Mouse (Mus musculus) intestine, embryonic 14.5 days (tissue): Measurements from ENCODE around the gene Tgfb3. TPM values are rescaled to one million over a fixed set of nuclear protein-coding genes. Genes with fewer than 3 reads are reported as not detected.

Source experiments
- ATAC-seq: fragments of 200-750 bp; cut with Nextera tagmentation; replicated peaks from 2 replicates; pipeline ENCODE4 v1.8.0; 2017; ENCODE audit warnings: low read depth, moderate number of reproducible peaks, moderate TSS enrichment, moderate library complexity; ENCODE audit not compliant: low FRiP score, low TSS enrichment
- DNase-seq: peaks from one replicate; pipeline ENCODE4 v3.0.0-alpha.2; 2018; ENCODE audit warnings: low spot score
- H3K27ac ChIP-seq: fragments of 300-500 bp; sonication (generic); 2 replicates; pipeline ENCODE4 v1.5.1; 2014; ENCODE audit warnings: low read depth, mild to moderate bottlenecking, control low read depth
- H3K27me3 ChIP-seq: fragments of 300-500 bp; sonication (generic); replicated peaks from 2 replicates; pipeline ENCODE4 v1.6.1; 2014; ENCODE audit warnings: low read length, control low read depth; ENCODE audit not compliant: control insufficient read depth, insufficient read depth
- H3K36me3 ChIP-seq: fragments of 300-500 bp; sonication (generic); 2 replicates; pipeline ENCODE4 v1.6.1; 2014; ENCODE audit warnings: low read length, control low read depth; ENCODE audit not compliant: control insufficient read depth, insufficient read depth
- H3K4me1 ChIP-seq: fragments of 300-500 bp; sonication (generic); replicated peaks from 2 replicates; pipeline ENCODE4 v1.6.1; 2014; ENCODE audit warnings: low read length, control low read depth, mixed read lengths; ENCODE audit not compliant: control insufficient read depth, insufficient read depth
- H3K4me2 ChIP-seq: fragments of 300-500 bp; sonication (generic); 2 replicates; pipeline ENCODE4 v1.6.1; 2014; ENCODE audit warnings: low read length
- H3K4me3 ChIP-seq: fragments of 300-500 bp; sonication (generic); 2 replicates; pipeline ENCODE4 v1.5.1; 2014; ENCODE audit warnings: low read depth, low read length, control low read depth, mixed read lengths
- H3K9ac ChIP-seq: fragments of 300-500 bp; sonication (generic); 2 replicates; pipeline ENCODE4 v1.6.1; 2014; ENCODE audit warnings: mild to moderate bottlenecking, low read length
- H3K9me3 ChIP-seq: fragments of 300-500 bp; sonication (generic); 2 replicates; pipeline ENCODE4 v1.6.1; 2016; ENCODE audit warnings: low read length, control low read depth; ENCODE audit not compliant: control insufficient read depth
- WGBS: fragments of 180-500 bp; shearing (Covaris S2); extraction: QIAGEN DNeasy Blood & Tissue Kit; methylation state at CpG from one replicate; pipeline ENCODE4 v1.1.7; 2014; 5-methylcytosine and 5-hydroxymethylcytosine counted together
- polyA plus RNA-seq: library from polyadenylated mRNA; unstranded; fragments of >200 nt; fragmentation: Nextera tagmentation; extraction: Ambion mirVana; gene quantifications from 2 replicates; pipeline ENCODE4 v1.2.1, GENCODE M21; 2014

Gene Tgfb3
- polyA plus RNA-seq, 1 experiment from 2014 or later = 22.1 TPM

GRCm38 (mm10) chr12:86022282-86022984 lies 56.4 kb downstream of the Tgfb3 start:
- H3K9me3 ChIP-seq = no peaks in the 10 kb centered on the region
- WGBS = 44% methylated on average over 9 of the region's 9 CpGs
- no peaks in the 10 kb centered on the region for H3K27me3 ChIP-seq
- H3K4me1 ChIP-seq = peaks cover 21% of the 10 kb centered on the region
- no peak overlapping the region for H3K4me3 ChIP-seq
- no peak overlapping the region for H3K4me2 ChIP-seq
- H3K27ac ChIP-seq = peak overlapping the region; percentile 62
- DNase-seq (no peak), ATAC-seq (no peak)
- no peaks in the 10 kb centered on the region for H3K36me3 ChIP-seq
- no peak overlapping the region for H3K9ac ChIP-seq

GRCm38 (mm10) chr12:86021583-86021982 lies 57.3 kb downstream of the Tgfb3 start:
- 58% methylated on average over 6 of the region's 6 CpGs for WGBS
- Histone ChIP-seq H3K27ac (no peak overlapping the region), H3K9ac (no peak overlapping the region), H3K36me3 (no peaks in the 10 kb centered on the region), H3K4me2 (no peak overlapping the region), H3K4me3 (no peak overlapping the region), H3K4me1 (peaks cover 21% of the 10 kb centered on the region), H3K9me3 (no peaks in the 10 kb centered on the region), H3K27me3 (no peaks in the 10 kb centered on the region)
- ATAC-seq (no peak), DNase-seq (no peak)

DNA sequence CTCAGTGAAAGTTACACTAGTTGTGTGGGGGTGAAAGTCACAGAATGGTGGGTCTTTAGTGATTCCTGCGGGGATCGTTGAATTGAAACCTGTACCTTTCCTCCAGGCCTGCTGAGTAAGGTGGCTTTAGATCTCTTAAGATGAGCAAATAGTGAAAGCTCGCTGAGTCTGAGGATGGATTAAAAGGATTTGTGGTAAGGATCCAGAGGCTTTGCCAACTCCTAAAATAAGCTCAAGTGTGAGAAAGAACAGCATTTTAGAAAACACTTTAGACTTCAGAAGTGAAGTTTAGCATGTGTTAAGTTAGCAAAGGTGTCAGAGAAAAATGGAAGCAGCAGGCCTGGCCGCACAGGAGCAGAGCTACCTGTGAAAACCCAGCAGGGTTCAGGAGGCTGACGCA lies 61.5 kb downstream of the Tgfb3 start:
- H3K9ac ChIP-seq = no peak overlapping the region
- peaks cover 5% of the 10 kb centered on the region; the same call in 1 of the 2 replicates for H3K4me1 ChIP-seq
- ATAC-seq (no peak), DNase-seq (no peak)
- no peak overlapping the region for H3K4me2 ChIP-seq
- no peaks in the 10 kb centered on the region for H3K27me3 ChIP-seq
- WGBS = 69% methylated on average over 5 of the region's 5 CpGs
- H3K9me3 ChIP-seq = no peaks in the 10 kb centered on the region
- no peak overlapping the region for H3K27ac ChIP-seq
- H3K36me3 ChIP-seq = no peaks in the 10 kb centered on the region
- no peak overlapping the region for H3K4me3 ChIP-seq

- DNase-seq (no peak), ATAC-seq (no peak)
- Histone ChIP-seq H3K36me3 (no peaks in the 10 kb centered on the region), H3K27me3 (no peaks in the 10 kb centered on the region), H3K9ac (no peak overlapping the region), H3K4me2 (no peak overlapping the region), H3K27ac (no peak overlapping the region), H3K4me1 (no peaks in the 10 kb centered on the region), H3K9me3 (no peaks in the 10 kb centered on the region), H3K4me3 (no peak overlapping the region)
- WGBS = 81% methylated on average over 2 of the region's 2 CpGs
These were observed 63.7 kb downstream of the Tgfb3 start for GRCm38 (mm10) chr12:86015114-86015513.

GRCm38 (mm10) chr12:86014621-86015020 lies 64.2 kb downstream of the Tgfb3 start:
- ATAC-seq (no peak), DNase-seq (no peak)
- Histone ChIP-seq H3K36me3 (no peaks in the 10 kb centered on the region), H3K4me2 (no peak overlapping the region), H3K27ac (no peak overlapping the region), H3K4me1 (no peaks in the 10 kb centered on the region), H3K9me3 (no peaks in the 10 kb centered on the region), H3K4me3 (no peak overlapping the region), H3K9ac (no peak overlapping the region), H3K27me3 (no peaks in the 10 kb centered on the region)
- 90% methylated on average over 3 of the region's 3 CpGs for WGBS

GRCm38 (mm10) chr12:86014174-86014573 lies 64.7 kb downstream of the Tgfb3 start:
- no peak overlapping the region for H3K4me2 ChIP-seq

DNA sequence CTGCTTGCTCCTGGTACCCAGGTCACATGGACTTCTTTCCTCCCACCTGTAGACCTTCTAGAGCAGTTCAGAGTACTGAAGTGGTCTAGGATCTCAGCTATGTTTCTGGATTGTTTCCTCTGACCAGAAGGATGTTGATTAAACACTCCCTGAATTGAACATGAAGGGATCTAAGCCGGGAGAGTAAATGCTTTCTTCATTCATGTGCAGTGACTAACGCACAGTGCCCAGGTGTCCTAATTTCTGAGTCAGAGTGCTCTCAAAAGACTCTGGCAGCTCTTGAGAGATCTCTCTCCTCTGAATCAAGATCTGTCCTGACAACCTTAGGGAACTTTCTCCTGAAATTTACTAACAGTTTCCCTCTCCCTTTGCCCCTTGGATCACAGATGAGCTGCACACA lies 66.6 kb downstream of the Tgfb3 start:
- WGBS = 80% methylated on average over 2 of the region's 2 CpGs
- no peaks in the 10 kb centered on the region for H3K27me3 ChIP-seq
- no peaks in the 10 kb centered on the region for H3K9me3 ChIP-seq
- no peaks in the 10 kb centered on the region for H3K36me3 ChIP-seq
- no peak overlapping the region for H3K4me3 ChIP-seq
- DNase-seq (no peak), ATAC-seq (no peak)
- H3K4me1 ChIP-seq = peaks cover 9% of the 10 kb centered on the region; the same call in 1 of the 2 replicates
- no peak overlapping the region for H3K27ac ChIP-seq
- H3K9ac ChIP-seq = no peak overlapping the region
- H3K4me2 ChIP-seq = no peak overlapping the region

More at GRCm38 (mm10) chr12:86014174-86014573, 64.7 kb downstream of the Tgfb3 start:
- 89% methylated on average over 2 of the region's 2 CpGs for WGBS
- Histone ChIP-seq H3K4me1 (no peaks in the 10 kb centered on the region), H3K9ac (no peak overlapping the region), H3K4me3 (no peak overlapping the region), H3K36me3 (no peaks in the 10 kb centered on the region), H3K27me3 (no peaks in the 10 kb centered on the region), H3K9me3 (no peaks in the 10 kb centered on the region), H3K27ac (no peak overlapping the region)
- DNase-seq (no peak), ATAC-seq (no peak)

GRCm38 (mm10) chr12:86010656-86011055 lies 68.2 kb downstream of the Tgfb3 start:
- 69% methylated on average over 5 of the region's 5 CpGs for WGBS
- no peaks in the 10 kb centered on the region for H3K36me3 ChIP-seq
- no peak overlapping the region for H3K4me3 ChIP-seq
- DNase-seq (no peak), ATAC-seq (no peak)
- H3K9me3 ChIP-seq = no peaks in the 10 kb centered on the region
- H3K27ac ChIP-seq = no peak overlapping the region
- peaks cover 11% of the 10 kb centered on the region; the same call in 1 of the 2 replicates for H3K4me1 ChIP-seq
- no peak overlapping the region for H3K9ac ChIP-seq
- no peak overlapping the region for H3K4me2 ChIP-seq
- no peaks in the 10 kb centered on the region for H3K27me3 ChIP-seq

DNA sequence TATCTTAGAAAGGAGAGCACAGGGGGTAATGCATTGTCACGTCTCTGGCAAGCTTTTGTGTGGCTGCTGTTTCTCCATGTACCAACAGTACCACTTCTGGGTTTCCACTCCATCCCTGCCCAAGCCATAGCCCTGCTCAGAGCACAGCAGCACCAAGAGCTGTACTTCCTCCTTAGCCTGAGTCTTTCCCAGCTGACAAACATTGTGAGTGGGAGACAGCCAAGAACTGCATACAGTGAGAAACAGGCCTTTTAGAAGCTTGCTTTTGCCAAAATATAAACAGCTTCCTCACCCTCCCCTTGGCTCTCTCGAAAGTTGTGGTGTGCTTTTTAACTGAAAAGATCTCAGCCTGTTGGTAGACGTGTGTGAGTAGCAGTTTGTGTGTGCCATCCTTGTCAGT lies 71.5 kb downstream of the Tgfb3 start:
- H3K27me3 ChIP-seq = no peaks in the 10 kb centered on the region
- DNase-seq (no peak), ATAC-seq (no peak)
- 47% methylated on average over 3 of the region's 3 CpGs for WGBS
- no peak overlapping the region for H3K4me3 ChIP-seq
- no peak overlapping the region for H3K4me2 ChIP-seq
- no peak overlapping the region for H3K9ac ChIP-seq
- no peaks in the 10 kb centered on the region for H3K9me3 ChIP-seq
- peak overlapping the region; percentile 1; the same call in 1 of the 2 replicates for H3K27ac ChIP-seq
- peaks cover 11% of the 10 kb centered on the region; the same call in 1 of the 2 replicates for H3K4me1 ChIP-seq
- no peaks in the 10 kb centered on the region for H3K36me3 ChIP-seq
